In the genomic region with DNA sequence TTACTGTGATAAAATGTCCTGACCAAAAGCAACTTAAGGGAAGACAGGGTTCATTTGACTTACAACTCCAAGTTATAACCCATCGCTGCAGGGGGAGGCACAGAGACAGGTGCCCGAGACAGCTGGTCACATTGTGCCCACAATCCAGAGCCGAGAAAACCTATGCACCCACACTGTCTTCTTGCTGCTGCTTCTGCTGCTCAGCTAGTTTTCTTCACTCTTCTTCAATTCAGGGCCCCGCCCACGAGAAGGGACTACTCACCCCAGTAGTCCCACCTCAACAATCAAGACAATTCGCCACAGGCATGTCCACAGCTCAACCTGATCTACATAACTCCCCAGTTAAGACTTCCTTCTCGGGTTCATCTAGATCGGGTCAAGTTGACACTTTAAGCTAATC, we compare ENCODE assay signal across 9 mouse cellular contexts. TPM values are rescaled to one million over a fixed set of nuclear protein-coding genes. Genes with fewer than 3 reads are reported as not detected.
DNase-seq lines count a peak whose midpoint lies in the region; ATAC-seq lines count a peak whose summit lies in the region.
"Had no signal": no experiment of that assay in that cellular context is flagged by ENCODE, and none has a peak within 500 bp of the region (broad histone marks: within the 10 kb centered on the region; RNA-seq: fewer than 3 reads in every experiment).

A gene (minus strand): TSS at position 214 of the 400 bp plus-strand sequence.

- no peaks in the 10 kb centered on the region for H3K9me3 ChIP-seq in embryonic facial prominence, embryonic 11.5 days (replicated peaks; ENCODE audit: control insufficient read depth, low read length)
- no peaks in the 10 kb centered on the region for H3K9me3 ChIP-seq in intestine, embryonic 16.5 days (ENCODE audit: control insufficient read depth, low read length)
- no peaks in the 10 kb centered on the region for H3K9me3 ChIP-seq in midbrain, embryonic 16.5 days (replicated peaks; ENCODE audit: control insufficient read depth, low read length, poor library complexity, severe bottlenecking)

- H3K27ac ChIP-seq in embryonic facial prominence, embryonic 11.5 days (replicated peaks; ENCODE audit: low read depth, low read length), result no peak within 1 kb of the TSS
- peak within 1 kb of the TSS; percentile 70 for H3K27ac ChIP-seq in intestine, embryonic 16.5 days (ENCODE audit: low read length)
- H3K27ac ChIP-seq in midbrain, embryonic 16.5 days (ENCODE audit: low read length), result no peak within 1 kb of the TSS

- H3K4me3 ChIP-seq in embryonic facial prominence, embryonic 11.5 days (ENCODE audit: low read depth, low read length), result no peak within 1 kb of the TSS
- no peak within 1 kb of the TSS for H3K4me3 ChIP-seq in intestine, embryonic 16.5 days (ENCODE audit: low read length)
- no peak within 1 kb of the TSS for H3K4me3 ChIP-seq in midbrain, embryonic 16.5 days (ENCODE audit: low read depth, low read length)
- H3K4me3 ChIP-seq: megakaryocyte, embryonic 14.5 days had no signal

- no peak within 1 kb of the TSS for H3K9ac ChIP-seq in embryonic facial prominence, embryonic 11.5 days (replicated peaks; ENCODE audit: low read length)
- no peak within 1 kb of the TSS for H3K9ac ChIP-seq in intestine, embryonic 16.5 days (ENCODE audit: low read depth, low read length)
- no peak within 1 kb of the TSS for H3K9ac ChIP-seq in midbrain, embryonic 16.5 days (ENCODE audit: low read depth, low read length)

- peak in 1 of 2 experiments; percentile 21 for DNase-seq in left cerebral cortex, adult 18-20 months (ENCODE audit: low spot score in 2 of 2)
- DNase-seq in left cerebral cortex, adult 11 months (ENCODE audit: low spot score), result no peak
- DNase-seq in embryonic facial prominence, embryonic 11.5 days (ENCODE audit: low spot score), result no peak
- DNase-seq in adipocyte (ENCODE audit: low spot score), result no peak
- no peak for DNase-seq in cerebellum, adult 11-12 months

- H3K27me3 ChIP-seq in embryonic facial prominence, embryonic 11.5 days (ENCODE audit: control insufficient read depth, insufficient read depth, low read length), result no peaks in the 10 kb centered on the region
- no peaks in the 10 kb centered on the region for H3K27me3 ChIP-seq in intestine, embryonic 16.5 days (replicated peaks; ENCODE audit: control insufficient read depth, insufficient read depth, low read length)
- H3K27me3 ChIP-seq in midbrain, embryonic 16.5 days (ENCODE audit: control insufficient read depth, insufficient read depth, low read depth, low read length), result no peaks in the 10 kb centered on the region
- H3K27me3 ChIP-seq: megakaryocyte, embryonic 14.5 days had no signal

- no peaks in the 10 kb centered on the region for H3K36me3 ChIP-seq in embryonic facial prominence, embryonic 11.5 days (replicated peaks; ENCODE audit: control insufficient read depth, insufficient read depth, low read depth, low read length)
- H3K36me3 ChIP-seq in intestine, embryonic 16.5 days (ENCODE audit: control insufficient read depth, insufficient read depth, low read length), result no peaks in the 10 kb centered on the region
- H3K36me3 ChIP-seq in midbrain, embryonic 16.5 days (ENCODE audit: control insufficient read depth, insufficient read depth, low read length), result no peaks in the 10 kb centered on the region

- no peaks in the 10 kb centered on the region for H3K4me1 ChIP-seq in embryonic facial prominence, embryonic 11.5 days (ENCODE audit: control insufficient read depth, insufficient read depth, low read length)
- peaks cover 20% of the 10 kb centered on the region for H3K4me1 ChIP-seq in intestine, embryonic 16.5 days (ENCODE audit: control insufficient read depth, insufficient read depth, low read length)
- H3K4me1 ChIP-seq in midbrain, embryonic 16.5 days (ENCODE audit: control insufficient read depth, insufficient read depth, low read length), result peaks cover 6% of the 10 kb centered on the region; the same call in 1 of the 2 replicates
- H3K4me1 ChIP-seq: megakaryocyte, embryonic 14.5 days had no signal

- 93% methylated on average over 8 of the region's 8 CpGs for WGBS in embryonic facial prominence, embryonic 11.5 days
- WGBS in intestine, embryonic 16.5 days, result 89% methylated on average over 8 of the region's 8 CpGs
- WGBS in midbrain, embryonic 16.5 days, result 90% methylated on average over 8 of the region's 8 CpGs

- H3K4me2 ChIP-seq in embryonic facial prominence, embryonic 11.5 days (ENCODE audit: low read depth, low read length), result no peak within 1 kb of the TSS
- no peak within 1 kb of the TSS for H3K4me2 ChIP-seq in intestine, embryonic 16.5 days (ENCODE audit: low read depth, low read length)
- H3K4me2 ChIP-seq in midbrain, embryonic 16.5 days (ENCODE audit: low read length), result no peak within 1 kb of the TSS

- no peak for ATAC-seq in embryonic facial prominence, embryonic 11.5 days (replicated peaks; ENCODE audit: insufficient number of reproducible peaks, low FRiP score, low TSS enrichment, low read depth)
- no peak for ATAC-seq in intestine, embryonic 16.5 days
- no peak for ATAC-seq in midbrain, embryonic 16.5 days
- ATAC-seq in megakaryocyte progenitor cell, adult 5-6 weeks (replicated peaks; ENCODE audit: poor library complexity), result no peak

RNA-seq across cellular contexts. Expression of the gene that starts here (rescaled TPM):
- total RNA-seq in left cerebral cortex, adult 18-20 months (2021), result 10 to 100 TPM; 38.7 to 42.8 TPM
- polyA plus RNA-seq in embryonic facial prominence, embryonic 11.5 days (2014; fragmentation: Nextera tagmentation; extraction: Ambion mirVana), result 26.0 and 33.2 TPM in 2 replicates
- polyA plus RNA-seq in intestine, embryonic 16.5 days (2015; fragmentation: Nextera tagmentation; extraction: Ambion mirVana), result 20.8 and 22.7 TPM in 2 replicates
- polyA plus RNA-seq in midbrain, embryonic 16.5 days (2015; fragmentation: Nextera tagmentation; extraction: Ambion mirVana), result 80.8 and 82.7 TPM in 2 replicates
- total RNA-seq in megakaryocyte progenitor cell, adult 5-6 weeks (2015), result 1.1 and 1.5 TPM in 2 replicates
- 0.96 and 1.1 TPM in 2 replicates for total RNA-seq in megakaryocyte progenitor cell, adult 5-6 weeks (2017)

Comparison
In these comparisons a context has a peak if more than half of its experiments do, and no peak if none do; other contexts are left out.
1. RNA of the gene that starts here (total RNA-seq): 38.7 to 42.8 TPM in left cerebral cortex, adult 18-20 months; 0.96 to 1.5 TPM in megakaryocyte progenitor cell, adult 5-6 weeks; every median in the first group is over 10 times any median in the second.